Mouse (Mus musculus) kidney, postnatal 0 days (tissue): ENCODE results near the gene Whrn. TPM values are rescaled to one million over a fixed set of nuclear protein-coding genes. Genes with fewer than 3 reads are reported as not detected.

Source experiments
- ATAC-seq: fragments of 200-750 bp; cut with Nextera tagmentation; replicated peaks from 2 replicates; pipeline ENCODE4 v1.8.0; 2017; ENCODE audit warnings: low read depth, moderate number of reproducible peaks, moderate TSS enrichment, moderate library complexity; ENCODE audit not compliant: low FRiP score
- DNase-seq: peaks from one replicate; pipeline ENCODE4 v3.0.0-alpha.2; 2016; ENCODE audit warnings: low spot score
- H3K27ac ChIP-seq: fragments of 300-500 bp; sonication (generic); 2 replicates; pipeline ENCODE4 v1.5.1; 2014; ENCODE audit warnings: mild to moderate bottlenecking
- H3K27me3 ChIP-seq: fragments of 300-500 bp; sonication (generic); 2 replicates; pipeline ENCODE4 v1.6.1; 2014; ENCODE audit warnings: low read length, mixed read lengths; ENCODE audit not compliant: insufficient read depth
- H3K36me3 ChIP-seq: fragments of 300-500 bp; sonication (generic); 2 replicates; pipeline ENCODE4 v1.6.1; 2014; ENCODE audit warnings: low read length, mixed read lengths; ENCODE audit not compliant: insufficient read depth
- H3K4me1 ChIP-seq: fragments of 300-500 bp; sonication (generic); replicated peaks from 2 replicates; pipeline ENCODE4 v1.6.1; 2014; ENCODE audit warnings: antibody characterized with exemption, low read length, mixed read lengths; ENCODE audit not compliant: insufficient read depth
- H3K4me2 ChIP-seq: fragments of 300-500 bp; sonication (generic); 2 replicates; pipeline ENCODE4 v1.6.1; 2014; ENCODE audit warnings: mild to moderate bottlenecking, low read length, moderate library complexity, mixed read lengths
- H3K4me3 ChIP-seq: fragments of 300-500 bp; sonication (generic); replicated peaks from 2 replicates; pipeline ENCODE4 v1.5.1; 2014; ENCODE audit warnings: low read depth, low read length
- H3K9ac ChIP-seq: fragments of 300-500 bp; sonication (generic); 2 replicates; pipeline ENCODE4 v1.6.1; 2014; ENCODE audit warnings: low read depth, low read length
- H3K9me3 ChIP-seq: fragments of 300-500 bp; sonication (generic); replicated peaks from 2 replicates; pipeline ENCODE4 v1.6.1; 2016; ENCODE audit warnings: low read length, inconsistent platforms, mixed read lengths
- CTCF ChIP-seq: IDR thresholded peaks from 2 replicates; pipeline ENCODE4 v1.5.1; 2016; ENCODE audit warnings: antibody characterized with exemption, low read depth, mild to moderate bottlenecking, moderate library complexity
- WGBS: fragments of 180-500 bp; shearing (Covaris S2); extraction: QIAGEN DNeasy Blood & Tissue Kit; methylation state at CpG from one replicate; pipeline ENCODE4 v1.1.7; 2014; 5-methylcytosine and 5-hydroxymethylcytosine counted together
- polyA plus RNA-seq: library from polyadenylated mRNA; unstranded; fragments of >200 nt; fragmentation: Nextera tagmentation; extraction: Ambion mirVana; gene quantifications from 2 replicates; pipeline ENCODE4 v1.2.1, GENCODE M21; 2015

The Whrn gene
- polyA plus RNA-seq, 1 experiment from 2014 or later = 3.4 TPM

DNA sequence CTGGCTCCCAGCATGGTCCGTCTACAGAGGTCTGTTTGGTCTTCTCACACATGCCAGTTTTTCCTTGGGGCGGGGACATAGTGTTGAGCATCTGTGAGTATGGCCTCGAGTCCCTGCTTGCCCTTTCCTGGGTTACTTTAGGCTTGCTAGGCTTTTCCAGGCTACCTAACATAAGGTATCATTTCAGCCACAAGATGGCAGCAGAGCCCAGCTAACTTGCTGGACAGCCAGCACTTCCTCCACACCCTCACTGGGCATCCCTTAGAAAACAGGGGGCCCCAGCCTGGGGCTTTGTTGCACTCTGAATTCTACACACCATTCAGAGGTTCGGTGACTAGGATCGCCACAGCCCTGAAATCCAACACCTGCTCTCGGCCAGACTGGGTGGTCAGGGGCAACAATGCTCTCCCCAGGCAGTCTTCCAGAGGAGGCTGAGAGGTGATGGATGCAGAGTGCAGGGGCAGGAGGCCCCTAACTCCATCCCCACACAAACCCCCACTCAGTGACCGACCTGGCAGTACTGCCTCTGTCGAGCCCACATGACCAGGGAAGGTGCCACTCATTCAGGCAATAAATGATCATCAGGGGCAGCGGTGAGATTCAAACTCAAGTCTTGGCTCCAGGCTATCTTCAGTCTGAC, 78.4 kb downstream of the Whrn start:
- peak; percentile 87 for TF ChIP-seq CTCF
- no peaks in the 10 kb centered on the region for H3K9me3 ChIP-seq
- 16% methylated on average over 9 of the region's 9 CpGs for WGBS
- no peaks in the 10 kb centered on the region for H3K27me3 ChIP-seq
- no peak overlapping the region for H3K4me2 ChIP-seq
- no peak overlapping the region for H3K9ac ChIP-seq
- DNase-seq (peak; percentile 93), ATAC-seq (peak; percentile 67)
- H3K4me1 ChIP-seq = no peaks in the 10 kb centered on the region
- no peak overlapping the region for H3K27ac ChIP-seq
- H3K36me3 ChIP-seq = no peaks in the 10 kb centered on the region
- no peak overlapping the region for H3K4me3 ChIP-seq

DNA sequence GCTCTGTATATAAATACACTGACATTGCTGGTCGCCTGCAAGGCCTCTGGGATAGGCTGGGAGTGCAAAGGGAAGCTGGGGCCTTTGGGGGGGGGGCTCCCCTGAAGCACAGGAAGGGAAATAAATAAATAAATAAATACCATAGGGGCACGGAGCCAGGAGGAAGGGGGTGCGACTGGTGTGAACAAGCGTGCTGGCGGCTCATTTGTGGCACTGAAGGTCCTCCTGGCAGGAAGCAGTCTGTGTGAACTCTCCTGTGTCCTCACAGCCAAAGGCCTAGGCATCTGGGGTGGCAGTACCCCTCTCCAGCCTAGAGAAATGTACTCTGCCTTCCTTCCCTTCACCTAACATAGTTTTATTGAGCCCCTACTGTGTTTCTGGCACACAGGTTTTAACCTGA, 80.8 kb downstream of the Whrn start:
- no peak overlapping the region for H3K4me3 ChIP-seq
- no peak overlapping the region for H3K4me2 ChIP-seq
- no peak overlapping the region for H3K27ac ChIP-seq
- 0 out of 2 replicates have a peak, but pooled peaks cover 2% of the 10 kb centered on the region for H3K4me1 ChIP-seq
- TF ChIP-seq CTCF = no peak
- H3K9me3 ChIP-seq = no peaks in the 10 kb centered on the region
- H3K27me3 ChIP-seq = no peaks in the 10 kb centered on the region
- no peak for ATAC-seq
- H3K36me3 ChIP-seq = no peaks in the 10 kb centered on the region
- DNase-seq = no peak
- H3K9ac ChIP-seq = no peak overlapping the region
- 59% methylated on average over 5 of the region's 5 CpGs for WGBS

DNA sequence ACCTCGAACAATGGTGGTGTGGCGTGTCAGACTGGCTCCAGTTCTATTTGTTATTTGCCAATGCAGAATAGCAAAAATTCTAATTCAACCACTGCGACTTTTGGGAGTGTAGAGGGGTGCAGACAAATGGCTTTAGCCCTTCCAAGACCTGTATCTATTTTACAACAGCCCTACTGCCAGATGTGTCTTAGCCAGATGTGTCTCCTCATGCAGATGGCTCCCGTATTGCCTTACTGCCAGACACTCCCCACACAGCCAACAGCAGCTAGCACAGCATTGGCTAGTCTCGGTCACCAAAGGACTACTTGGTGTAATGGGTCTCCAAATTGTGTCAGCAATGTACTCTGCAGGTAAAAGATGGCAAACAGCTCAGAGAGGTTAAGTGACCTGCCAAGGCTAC, 84.6 kb downstream of the Whrn start:
- Histone ChIP-seq H3K4me2 (no peak overlapping the region), H3K27me3 (no peaks in the 10 kb centered on the region), H3K4me3 (no peak overlapping the region), H3K9me3 (no peaks in the 10 kb centered on the region), H3K36me3 (no peaks in the 10 kb centered on the region), H3K4me1 (peaks cover 13% of the 10 kb centered on the region), H3K9ac (no peak overlapping the region), H3K27ac (no peak overlapping the region)
- TF ChIP-seq CTCF = no peak
- no peak for DNase-seq
- ATAC-seq = no peak
- WGBS = 42% methylated on average over 5 of the region's 5 CpGs

DNA sequence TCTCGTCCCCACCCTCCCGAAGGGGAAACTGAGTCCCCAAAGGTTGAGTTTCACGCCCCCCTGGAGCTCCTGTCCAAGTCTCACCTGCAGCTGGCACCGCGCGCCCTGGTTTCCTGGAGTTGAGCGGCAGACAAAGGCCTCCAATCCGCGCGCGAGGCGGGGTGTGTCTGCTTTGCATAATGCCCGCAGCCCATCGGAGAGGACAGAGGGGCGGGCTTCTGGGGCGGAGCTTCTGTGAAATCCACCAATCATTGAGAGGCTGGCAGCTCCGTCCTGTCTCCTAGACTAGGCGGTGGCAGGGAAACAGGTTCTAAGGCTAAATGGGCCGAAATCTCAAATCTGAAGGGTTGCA, 85.2 kb downstream of the Whrn start:
- peak overlapping the region; percentile 6; the same call in 1 of the 2 replicates for H3K27ac ChIP-seq

DNA sequence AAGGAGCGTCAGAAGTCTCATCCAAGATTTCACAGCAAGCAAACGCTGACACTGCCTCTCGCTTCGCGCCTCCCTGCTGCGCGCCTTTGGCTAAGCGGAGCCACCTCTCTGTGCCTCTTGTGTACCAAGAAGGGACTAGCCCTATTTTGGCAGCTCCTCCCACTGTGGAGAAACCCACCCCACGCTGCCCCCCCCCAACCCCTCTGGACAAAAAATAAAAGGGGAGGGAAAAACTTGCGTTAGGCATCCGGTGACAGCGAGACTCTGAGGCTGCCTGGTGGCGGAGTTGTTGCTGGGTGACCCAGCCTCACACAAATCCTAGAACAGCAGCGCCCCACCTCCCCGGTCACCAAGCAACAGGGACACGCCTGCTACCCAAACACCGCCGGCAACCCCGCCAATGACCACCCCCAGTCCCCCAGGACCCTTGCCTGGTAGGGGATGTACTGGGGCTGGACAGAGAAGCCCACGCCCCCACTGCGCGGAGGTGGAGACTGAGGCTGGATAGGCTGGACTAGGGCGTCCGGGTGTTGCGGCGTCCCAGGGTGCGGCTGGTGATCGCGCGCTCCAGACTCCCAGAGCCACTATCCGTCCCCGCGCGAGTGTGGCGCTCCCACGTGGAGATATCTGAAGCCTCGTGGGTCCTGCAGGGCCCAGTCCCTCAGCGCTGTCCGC, 85.7 kb downstream of the Whrn start:
- ATAC-seq (peak; percentile 64), DNase-seq (peak; percentile 74)
- Histone ChIP-seq H3K9me3 (no peaks in the 10 kb centered on the region), H3K9ac (peak overlapping the region; percentile 35; the same call in 1 of the 2 replicates), H3K36me3 (no peaks in the 10 kb centered on the region), H3K4me2 (peak overlapping the region; percentile 94), H3K4me1 (peaks cover 17% of the 10 kb centered on the region), H3K4me3 (peak overlapping the region; percentile 43), H3K27me3 (no peaks in the 10 kb centered on the region), H3K27ac (peak overlapping the region; percentile 54)
- under 1% methylated on average over 38 of the region's 39 CpGs for WGBS
- TF ChIP-seq CTCF = 0 out of 2 replicates have a peak, but pooled peaks have one; percentile 12

More for the DNA sequence above, 85.2 kb downstream of the Whrn start:
- Histone ChIP-seq H3K27me3 (no peaks in the 10 kb centered on the region), H3K4me3 (peak overlapping the region; percentile 43), H3K4me1 (peaks cover 17% of the 10 kb centered on the region), H3K9ac (peak overlapping the region; percentile 35; the same call in 1 of the 2 replicates), H3K36me3 (no peaks in the 10 kb centered on the region), H3K4me2 (peak overlapping the region; percentile 94), H3K9me3 (no peaks in the 10 kb centered on the region)
- WGBS = under 1% methylated on average over 19 of the region's 19 CpGs
- DNase-seq (peak; percentile 96), ATAC-seq (peak; percentile 92)
- TF ChIP-seq CTCF = no peak; the same call in 1 of the 2 replicates

DNA sequence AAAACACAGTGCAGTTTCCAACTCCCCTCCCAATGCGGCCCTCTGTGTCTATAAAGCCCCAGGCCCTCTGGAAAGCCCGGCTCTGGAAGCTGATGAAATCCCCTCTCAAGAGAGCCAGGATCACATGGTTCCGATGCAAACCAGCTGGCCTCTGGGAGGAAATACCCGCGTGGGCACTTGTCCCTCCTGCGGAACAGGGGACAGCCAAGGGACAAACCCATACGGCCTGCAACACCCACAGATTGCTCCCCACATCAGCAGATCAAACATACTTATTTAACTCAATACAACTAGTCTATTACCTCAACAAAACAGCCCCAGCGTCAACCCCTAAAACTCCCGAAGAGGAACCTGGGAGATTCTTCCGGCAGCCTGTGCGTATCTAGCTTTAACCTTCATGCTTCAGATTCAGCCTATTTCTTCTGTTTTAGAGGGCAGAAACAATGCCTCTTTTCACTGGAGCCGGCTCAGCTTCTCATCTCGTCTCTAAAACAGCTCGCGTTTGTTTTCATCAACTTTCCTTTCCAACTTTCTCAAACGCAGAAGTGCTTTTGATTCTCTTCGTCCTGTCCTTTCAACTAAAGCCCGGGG, 86.4 kb downstream of the Whrn start:
- H3K36me3 ChIP-seq = no peaks in the 10 kb centered on the region
- H3K9me3 ChIP-seq = no peaks in the 10 kb centered on the region
- WGBS = 3% methylated on average over 18 of the region's 18 CpGs
- TF ChIP-seq CTCF = no peak
- H3K4me3 ChIP-seq = peak overlapping the region; percentile 43
- H3K4me2 ChIP-seq = peak overlapping the region; percentile 94
- H3K9ac ChIP-seq = 0 out of 2 replicates have a peak overlapping the region, but pooled peaks have one; percentile 35
- DNase-seq = no peak
- H3K27ac ChIP-seq = peak overlapping the region; percentile 54
- H3K4me1 ChIP-seq = peaks cover 22% of the 10 kb centered on the region
- ATAC-seq = no peak
- no peaks in the 10 kb centered on the region for H3K27me3 ChIP-seq
